Mouse (Mus musculus): Measurements from ENCODE around the gene Prdm8.

Prdm8 gene

DNA sequence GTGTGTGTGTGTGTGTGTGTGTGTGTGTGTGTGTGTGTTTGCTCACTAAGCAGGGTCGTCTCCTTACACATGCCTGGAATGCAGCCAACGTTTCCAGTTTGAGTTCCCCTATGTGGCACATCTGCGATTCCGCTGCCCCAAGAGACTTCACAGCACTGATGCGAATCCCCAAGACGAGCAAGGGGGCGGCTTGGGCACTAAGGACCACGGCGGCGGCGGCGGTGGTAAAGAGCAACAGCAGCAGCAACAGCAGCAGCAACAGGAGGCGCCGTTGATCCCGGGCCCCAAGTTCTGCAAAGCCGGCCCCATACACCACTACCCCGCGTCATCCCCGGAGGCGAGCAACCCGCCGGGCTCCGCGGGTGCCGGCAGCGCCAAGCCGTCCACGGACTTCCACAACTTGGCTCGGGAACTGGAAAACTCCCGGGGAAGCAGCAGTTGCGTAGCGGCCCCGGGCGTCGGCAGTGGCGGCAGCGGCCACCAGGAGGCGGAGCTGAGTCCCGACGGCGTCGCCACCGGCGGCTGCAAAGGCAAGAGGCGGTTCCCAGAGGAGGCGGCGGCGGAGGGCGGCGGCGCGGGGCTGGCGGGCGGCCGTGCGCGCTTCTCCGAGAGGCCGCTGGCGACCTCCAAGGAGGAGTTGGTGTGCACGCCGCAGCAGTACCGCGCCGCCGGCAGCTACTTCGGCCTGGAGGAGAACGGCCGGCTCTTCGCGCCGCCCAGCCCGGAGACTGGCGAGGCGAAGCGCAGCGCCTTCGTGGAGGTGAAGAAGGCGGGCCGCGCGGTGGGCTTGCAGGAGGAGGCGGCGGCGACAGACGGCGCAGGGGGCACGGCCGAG is 18.2 kb downstream of the Prdm8 start:
- DNase-seq = peak; percentile 81 to 82

DNA sequence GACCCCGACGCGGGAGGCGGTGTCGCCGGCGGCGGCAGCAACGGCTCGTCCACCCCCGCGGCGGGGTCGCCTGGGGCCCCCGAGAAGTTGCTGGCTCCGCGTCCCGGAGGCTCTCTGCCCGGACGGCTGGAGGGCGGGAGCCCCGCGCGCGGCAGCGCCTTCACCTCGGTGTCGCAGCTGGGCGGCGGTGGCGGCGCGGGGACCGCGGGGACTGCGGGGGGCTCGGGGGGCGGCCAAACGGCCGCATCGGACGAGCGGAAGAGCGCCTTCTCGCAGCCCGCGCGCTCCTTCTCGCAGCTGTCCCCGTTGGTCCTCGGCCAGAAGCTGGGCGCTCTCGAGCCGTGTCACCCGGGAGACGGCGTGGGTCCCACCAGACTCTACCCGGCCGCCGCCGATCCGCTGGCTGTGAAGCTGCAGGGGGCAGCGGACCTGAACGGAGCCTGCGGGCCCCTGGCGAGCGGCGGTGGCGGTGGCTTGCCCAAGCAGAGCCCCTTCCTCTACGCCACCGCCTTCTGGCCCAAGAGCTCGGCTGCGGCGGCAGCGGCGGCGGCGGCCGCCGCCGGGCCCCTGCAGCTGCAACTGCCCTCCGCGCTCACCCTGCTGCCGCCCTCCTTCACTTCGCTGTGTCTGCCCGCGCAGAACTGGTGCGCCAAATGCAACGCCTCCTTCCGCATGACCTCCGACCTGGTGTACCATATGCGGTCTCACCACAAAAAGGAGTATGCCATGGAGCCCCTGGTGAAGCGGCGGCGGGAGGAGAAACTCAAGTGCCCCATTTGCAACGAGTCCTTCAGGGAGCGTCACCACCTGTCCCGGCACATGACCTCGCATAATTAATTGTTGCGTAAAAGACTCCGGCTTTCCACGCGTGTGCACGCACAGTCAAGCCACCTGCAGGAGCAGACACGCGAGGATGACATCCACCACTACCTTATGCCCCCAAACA is 19.1 kb downstream of the Prdm8 start:
- DNase-seq = peak in 1 of 2 experiments; percentile 50

DNA sequence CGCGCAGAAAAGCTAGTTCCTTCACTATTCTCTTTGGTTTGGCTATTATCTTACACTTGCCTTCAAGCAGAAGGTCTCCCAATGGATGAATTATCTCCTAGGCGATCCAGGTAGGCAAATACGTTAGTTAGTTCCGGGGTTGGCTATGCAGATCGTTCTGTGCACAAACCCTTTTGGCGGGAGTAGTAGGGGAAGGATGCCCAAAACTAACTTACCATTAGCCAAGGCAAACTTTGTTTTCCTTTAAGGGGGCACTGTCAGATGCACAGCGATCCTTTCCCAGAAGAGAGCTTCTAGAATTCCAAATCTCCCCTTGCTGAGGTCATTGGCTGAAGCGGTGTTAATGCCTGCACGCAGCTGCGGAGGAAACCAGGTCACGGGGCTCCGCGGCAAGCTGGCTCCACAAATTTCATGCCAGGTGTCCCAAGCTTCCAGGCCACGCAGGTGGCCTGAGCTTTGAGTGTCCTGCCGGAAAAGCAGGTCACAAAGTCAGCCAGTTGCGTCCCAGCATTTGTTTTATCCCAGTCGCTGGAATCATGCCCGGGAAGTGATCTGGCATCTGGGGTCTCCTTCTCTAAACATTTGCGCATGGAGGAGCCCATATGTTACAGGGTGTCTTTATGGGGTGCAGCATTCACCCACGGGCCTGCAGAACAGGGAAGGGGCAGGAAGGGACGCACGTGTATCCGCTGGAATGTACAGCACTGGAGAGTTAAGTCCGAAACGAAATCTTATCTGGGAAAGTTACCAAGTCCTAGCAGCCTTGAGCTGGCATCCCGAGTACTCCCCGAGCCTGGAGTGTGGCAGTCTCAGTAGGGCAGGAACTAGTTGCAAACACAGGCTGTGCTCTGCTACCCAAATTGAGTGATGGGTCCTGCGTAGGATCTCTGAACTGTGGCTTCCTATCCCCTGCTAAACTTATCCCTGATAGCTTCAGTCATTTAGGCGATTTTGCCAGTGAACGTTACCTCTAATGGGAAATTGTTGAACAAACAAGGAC is 22.5 kb downstream of the Prdm8 start:
- DNase-seq = no peak

DNA sequence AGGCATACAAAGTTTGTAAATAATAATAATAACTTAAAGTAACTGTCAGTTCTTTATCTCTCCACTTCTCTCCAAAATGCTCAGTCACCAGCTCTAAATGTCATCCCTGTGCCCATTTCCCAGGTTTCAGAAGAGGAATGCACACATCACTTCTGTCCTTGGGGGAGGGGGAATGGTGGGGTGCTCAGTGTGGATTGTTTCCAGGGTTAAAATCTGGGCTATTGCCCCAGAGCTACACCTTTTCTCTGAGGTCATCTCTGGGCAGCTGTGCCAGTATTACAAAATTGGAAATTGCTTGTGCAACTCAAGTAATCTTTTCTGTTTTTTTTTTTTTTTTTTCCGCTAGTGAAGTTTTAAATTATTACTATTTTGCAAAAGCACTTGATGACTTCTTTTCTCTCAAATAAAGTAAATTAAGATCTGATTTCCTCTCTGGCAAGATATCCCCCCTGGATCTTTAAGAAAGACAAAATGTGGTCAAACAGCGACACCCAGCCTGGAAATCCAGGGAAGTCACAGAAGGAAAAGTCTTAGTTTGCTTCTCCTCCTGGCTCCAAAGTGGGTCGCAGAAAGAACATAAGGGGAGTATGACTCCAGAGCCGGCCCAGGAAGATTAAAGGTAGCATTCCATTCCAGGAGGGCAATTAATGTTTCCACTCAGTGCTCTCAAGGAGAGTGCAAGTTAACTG is 25.4 kb downstream of the Prdm8 start:
- DNase-seq = no peak

DNA sequence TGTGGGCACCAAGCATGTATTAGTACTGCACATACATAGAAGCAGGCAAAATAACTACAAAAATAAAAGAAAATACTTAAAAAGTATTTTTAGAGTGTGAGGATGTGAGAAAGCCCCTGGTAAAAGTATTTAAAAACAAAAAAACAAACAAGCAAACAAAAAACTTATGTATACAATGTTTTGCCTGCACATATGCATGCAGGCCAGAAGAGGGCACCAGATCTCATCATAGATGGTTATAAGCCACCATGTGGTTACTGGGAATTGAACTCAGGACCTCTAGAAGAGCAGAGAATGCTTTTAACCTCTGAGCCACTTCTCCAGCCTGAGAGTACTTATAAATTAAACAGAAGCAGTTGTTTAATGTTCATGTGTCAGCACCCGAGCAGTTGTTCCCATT is 28.0 kb downstream of the Prdm8 start:
- no peak for DNase-seq

DNA sequence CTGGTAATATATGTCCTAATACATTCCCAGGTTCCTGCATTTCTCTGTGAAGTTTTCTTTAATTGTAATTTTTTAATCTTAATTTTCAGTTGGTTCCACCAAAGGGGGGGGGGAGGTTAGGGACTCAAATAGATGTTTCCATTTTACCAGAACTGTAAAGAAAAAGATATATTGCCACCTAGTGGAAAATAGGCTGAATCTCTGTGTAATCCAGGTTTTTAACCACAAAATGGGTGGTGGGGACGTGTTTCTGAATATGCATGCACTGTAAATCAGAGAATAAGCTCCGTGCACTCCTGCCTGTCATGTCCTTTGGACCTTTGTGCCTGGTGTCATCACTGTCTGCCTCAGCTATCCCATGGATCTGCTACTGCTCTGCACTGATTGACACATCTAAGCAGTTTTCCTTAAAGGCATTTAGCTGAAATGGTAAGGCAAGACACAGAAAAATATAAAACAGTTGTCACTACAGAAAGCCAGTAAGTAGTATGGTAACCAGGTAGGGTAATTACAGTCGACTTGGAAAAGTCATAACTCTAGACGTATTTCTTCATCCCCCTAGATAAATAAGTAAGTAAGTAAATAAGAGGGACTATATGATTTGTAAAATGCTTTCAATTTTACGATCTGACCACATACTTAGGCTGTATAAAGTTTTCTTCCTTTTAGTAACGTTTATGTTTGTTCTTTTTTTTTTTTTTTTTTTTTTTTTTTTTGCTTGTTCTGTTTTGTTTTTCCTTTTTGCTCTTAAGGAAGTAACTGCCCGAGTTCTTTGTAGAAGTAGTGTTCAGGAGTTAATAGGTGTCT is 31.6 kb downstream of the Prdm8 start:
- no peak for DNase-seq

DNA sequence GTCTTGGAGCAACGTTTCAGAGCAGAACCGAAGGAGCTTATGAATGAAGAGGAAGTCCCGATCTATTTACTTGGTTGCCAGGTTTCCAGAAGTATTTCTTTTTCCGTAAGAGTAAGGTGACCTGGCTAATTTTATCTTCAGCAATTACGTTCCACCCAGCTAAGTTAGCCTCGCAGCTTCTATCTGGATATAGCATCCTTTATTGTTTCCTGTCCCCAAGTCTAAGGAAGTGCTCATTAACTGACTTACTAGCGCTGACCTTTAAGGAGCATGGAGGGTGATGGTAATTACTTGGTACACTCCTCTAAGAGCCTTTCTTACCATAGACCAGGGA is 32.2 kb downstream of the Prdm8 start:
- no peak for DNase-seq

DNA sequence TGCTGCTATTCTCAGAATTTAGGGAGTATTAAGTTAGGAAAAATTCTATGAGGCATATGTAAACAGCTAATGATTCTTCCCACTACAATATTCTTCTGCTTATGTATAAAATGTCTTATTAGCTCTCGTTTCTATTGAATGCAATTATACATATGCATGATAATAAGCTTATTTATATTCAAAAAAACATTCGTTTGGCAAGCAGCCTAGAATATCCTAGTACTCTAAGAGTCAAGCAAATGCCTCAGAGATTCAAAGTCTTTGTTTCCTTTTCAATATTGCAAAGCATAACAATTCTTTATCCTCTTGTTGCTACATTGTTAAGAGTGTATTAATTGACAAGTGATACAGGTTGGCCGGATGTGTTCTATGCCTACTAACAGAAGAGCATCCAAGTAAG is 34.6 kb downstream of the Prdm8 start:
- DNase-seq = no peak

DNA sequence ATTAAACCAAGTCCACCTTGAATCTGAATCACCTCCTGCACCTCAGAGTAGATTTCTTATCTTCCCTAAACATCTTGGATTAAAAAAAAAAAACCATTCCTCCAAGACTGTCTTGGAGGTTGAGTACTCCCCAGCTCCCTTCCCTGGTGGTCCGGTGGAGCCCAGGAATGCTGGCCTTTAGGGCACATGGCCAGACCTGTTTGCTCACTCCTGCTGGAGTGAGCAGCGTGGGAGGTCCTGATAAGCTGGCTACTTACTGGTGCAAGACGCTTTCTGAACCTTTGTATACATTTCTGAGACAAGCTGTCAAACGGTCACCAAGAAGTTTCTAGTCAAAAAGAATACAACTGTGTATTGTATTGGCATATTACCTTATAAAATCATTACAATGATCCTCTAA is 36.0 kb downstream of the Prdm8 start:
- peak in 1 of 2 experiments; percentile 30 for DNase-seq

DNA sequence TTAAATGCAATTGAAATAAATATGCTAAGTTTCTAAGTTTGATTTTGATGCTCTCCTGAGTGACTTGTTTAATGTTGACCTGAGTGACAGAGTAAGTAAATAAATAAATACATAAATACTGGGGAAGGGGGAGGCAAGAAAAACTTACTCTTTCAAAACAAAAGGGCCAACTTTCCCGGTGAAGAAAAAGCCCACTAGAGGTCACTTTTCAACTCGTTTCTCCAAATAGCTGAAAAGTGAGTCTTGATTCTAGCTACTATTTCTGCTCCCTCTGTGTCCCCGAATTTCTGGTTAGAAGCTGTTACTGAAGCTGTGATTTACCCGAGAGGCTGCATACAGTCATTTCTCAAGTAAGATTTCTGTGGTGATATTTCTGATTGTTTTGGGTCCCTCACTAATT is 45.5 kb downstream of the Prdm8 start:
- no peak for DNase-seq

DNA sequence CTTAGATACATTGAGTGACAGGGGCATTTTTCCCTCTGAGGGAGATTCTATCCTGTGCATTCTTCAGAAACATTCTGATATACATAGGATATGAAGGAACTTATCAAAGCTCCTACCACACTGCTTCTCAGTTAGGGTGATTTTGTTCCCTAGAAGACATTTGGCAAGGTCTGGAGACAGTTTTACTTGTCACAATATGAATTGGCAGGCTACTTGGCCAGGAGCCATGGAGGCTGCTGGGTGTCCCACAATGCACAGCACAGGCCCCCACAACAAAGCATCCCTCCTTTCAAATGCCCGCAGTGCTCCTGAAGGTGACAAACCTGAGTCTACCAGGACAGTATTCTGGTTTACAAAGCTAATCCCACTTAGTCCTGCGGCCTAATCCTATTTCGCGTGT is 55.0 kb downstream of the Prdm8 start:
- DNase-seq = no peak

DNA sequence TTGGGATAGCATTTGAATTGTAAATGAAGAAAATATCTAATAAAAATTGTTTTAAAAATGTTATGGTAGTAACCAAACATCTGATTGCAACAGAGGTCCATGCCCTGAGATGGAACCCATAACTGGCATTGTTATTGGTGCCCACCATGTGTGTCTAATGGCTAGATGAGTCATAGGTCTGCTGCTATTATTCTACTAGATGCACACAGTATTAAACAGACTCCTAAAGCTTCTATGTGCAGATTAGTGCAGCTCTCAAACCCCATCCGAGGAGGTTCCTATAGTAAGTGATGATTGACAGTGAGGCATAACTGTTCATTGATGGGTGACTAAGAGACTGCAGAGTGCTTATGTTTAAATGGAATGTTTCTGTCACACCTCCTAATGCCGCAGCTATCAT is 59.7 kb downstream of the Prdm8 start:
- DNase-seq = no peak

DNA sequence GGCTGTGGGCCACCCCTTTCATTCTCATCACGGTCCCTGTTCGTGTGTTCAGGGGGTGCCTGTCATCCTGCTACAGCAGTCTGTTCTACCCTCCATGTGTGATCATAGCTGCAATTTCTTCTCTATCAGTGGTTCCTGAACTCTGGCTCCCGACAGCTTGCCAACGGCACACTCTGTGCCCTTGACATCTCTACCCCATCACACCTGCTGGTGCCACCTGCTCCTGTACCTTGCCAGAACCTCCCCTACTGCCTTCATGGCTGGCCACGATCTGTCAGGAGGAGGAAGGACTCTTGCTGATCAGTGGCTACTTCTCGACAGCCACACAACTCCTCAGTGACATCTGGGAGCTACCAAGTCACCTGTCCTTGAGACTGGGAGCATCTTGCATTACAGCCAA is 62.5 kb downstream of the Prdm8 start:
- no peak for DNase-seq

DNA sequence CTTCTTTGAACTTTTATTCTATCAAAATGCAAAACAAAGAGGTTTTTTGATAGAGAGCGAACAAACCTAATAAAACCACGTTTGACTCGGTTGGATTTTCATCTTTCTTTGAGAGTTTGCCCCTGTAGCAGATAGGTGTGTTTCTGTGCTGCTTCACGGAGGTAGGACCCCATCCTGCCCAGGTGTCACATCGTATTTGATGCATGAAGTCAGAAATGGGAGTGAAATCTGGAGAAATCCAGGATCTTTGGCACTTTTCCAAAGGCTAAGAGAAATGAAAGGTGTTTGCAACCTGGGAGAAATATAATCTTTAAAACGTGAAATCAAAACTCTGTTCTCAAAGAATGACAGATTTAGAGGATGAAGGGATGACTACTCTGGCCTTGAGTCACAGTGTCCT is 71.5 kb downstream of the Prdm8 start:
- DNase-seq = no peak
